Mouse (Mus musculus) neural tube, embryonic 15.5 days (tissue): ENCODE data around the gene Erich2. TPM values are rescaled to one million over a fixed set of nuclear protein-coding genes. Genes with fewer than 3 reads are reported as not detected.
A peak's percentile ranks its signal among the peaks of the same experiment; 100 is the strongest.

Experiments used
- ATAC-seq: fragments of 200-750 bp; cut with Nextera tagmentation; 2 replicates; pipeline ENCODE4 v1.8.0; 2017; ENCODE audit warnings: mild to moderate bottlenecking, moderate TSS enrichment, moderate library complexity; ENCODE audit not compliant: low FRiP score
- H3K27ac ChIP-seq: fragments of 300-500 bp; sonication (generic); replicated peaks from 2 replicates; pipeline ENCODE4 v1.5.1; 2015; ENCODE audit warnings: mild to moderate bottlenecking, inconsistent platforms
- H3K27me3 ChIP-seq: fragments of 300-500 bp; sonication (generic); replicated peaks from 2 replicates; pipeline ENCODE4 v1.6.1; 2015; ENCODE audit warnings: inconsistent platforms
- H3K36me3 ChIP-seq: fragments of 300-500 bp; sonication (generic); 2 replicates; pipeline ENCODE4 v1.6.1; 2015; ENCODE audit warnings: inconsistent platforms
- H3K4me1 ChIP-seq: fragments of 300-500 bp; sonication (generic); 2 replicates; pipeline ENCODE4 v1.6.1; 2015; ENCODE audit warnings: inconsistent platforms
- H3K4me2 ChIP-seq: fragments of 300-500 bp; sonication (generic); 2 replicates; pipeline ENCODE4 v1.6.1; 2015; ENCODE audit warnings: inconsistent platforms, mild to moderate bottlenecking, moderate library complexity
- H3K4me3 ChIP-seq: fragments of 300-500 bp; sonication (generic); replicated peaks from 2 replicates; pipeline ENCODE4 v1.5.1; 2015; ENCODE audit warnings: mild to moderate bottlenecking, inconsistent platforms
- H3K9ac ChIP-seq: fragments of 300-500 bp; sonication (generic); replicated peaks from 2 replicates; pipeline ENCODE4 v1.6.1; 2015; ENCODE audit warnings: mild to moderate bottlenecking, inconsistent platforms
- H3K9me3 ChIP-seq: fragments of 300-500 bp; sonication (generic); replicated peaks from 2 replicates; pipeline ENCODE4 v1.6.1; 2016; ENCODE audit warnings: inconsistent platforms
- WGBS: fragments of 180-500 bp; shearing (Covaris S2); methylation state at CpG from one replicate; pipeline ENCODE4 v1.1.7; 2015; ENCODE audit warnings: mixed read lengths; 5-methylcytosine and 5-hydroxymethylcytosine counted together
- polyA plus RNA-seq: library from polyadenylated mRNA; unstranded; fragments of >200 nt; fragmentation: Nextera tagmentation; extraction: Ambion mirVana; gene quantifications from 2 replicates; pipeline ENCODE4 v1.2.1, GENCODE M21; 2015

Erich2 gene
- polyA plus RNA-seq, 1 experiment from 2014 or later = 2.1 TPM

- peak overlapping the region; percentile 50 for H3K4me3 ChIP-seq
- H3K36me3 ChIP-seq = no peaks in the 10 kb centered on the region
- H3K4me2 ChIP-seq = peak overlapping the region; percentile 60
- WGBS = under 1% methylated on average over 38 of the region's 40 CpGs
- peak overlapping the region; percentile 90 for H3K27ac ChIP-seq
- H3K27me3 ChIP-seq = peaks cover 69% of the 10 kb centered on the region
- peaks cover 57% of the 10 kb centered on the region for H3K4me1 ChIP-seq
- H3K9ac ChIP-seq = peak overlapping the region; percentile 61
- no peaks in the 10 kb centered on the region for H3K9me3 ChIP-seq
- ATAC-seq = no peak
Observed at GRCm38 (mm10) chr2:70562981-70563671, 54.5 kb downstream of the Erich2 start.

- Histone ChIP-seq H3K27me3 (peaks cover 72% of the 10 kb centered on the region), H3K9me3 (no peaks in the 10 kb centered on the region), H3K9ac (peak overlapping the region; percentile 61), H3K27ac (peak overlapping the region; percentile 90), H3K4me2 (peak overlapping the region; percentile 60), H3K4me1 (peaks cover 63% of the 10 kb centered on the region), H3K4me3 (peak overlapping the region; percentile 50), H3K36me3 (no peaks in the 10 kb centered on the region)
- under 1% methylated on average over 38 of the region's 38 CpGs for WGBS
- ATAC-seq = no peak
Observed at GRCm38 (mm10) chr2:70563721-70564645, 55.4 kb downstream of the Erich2 start.

DNA sequence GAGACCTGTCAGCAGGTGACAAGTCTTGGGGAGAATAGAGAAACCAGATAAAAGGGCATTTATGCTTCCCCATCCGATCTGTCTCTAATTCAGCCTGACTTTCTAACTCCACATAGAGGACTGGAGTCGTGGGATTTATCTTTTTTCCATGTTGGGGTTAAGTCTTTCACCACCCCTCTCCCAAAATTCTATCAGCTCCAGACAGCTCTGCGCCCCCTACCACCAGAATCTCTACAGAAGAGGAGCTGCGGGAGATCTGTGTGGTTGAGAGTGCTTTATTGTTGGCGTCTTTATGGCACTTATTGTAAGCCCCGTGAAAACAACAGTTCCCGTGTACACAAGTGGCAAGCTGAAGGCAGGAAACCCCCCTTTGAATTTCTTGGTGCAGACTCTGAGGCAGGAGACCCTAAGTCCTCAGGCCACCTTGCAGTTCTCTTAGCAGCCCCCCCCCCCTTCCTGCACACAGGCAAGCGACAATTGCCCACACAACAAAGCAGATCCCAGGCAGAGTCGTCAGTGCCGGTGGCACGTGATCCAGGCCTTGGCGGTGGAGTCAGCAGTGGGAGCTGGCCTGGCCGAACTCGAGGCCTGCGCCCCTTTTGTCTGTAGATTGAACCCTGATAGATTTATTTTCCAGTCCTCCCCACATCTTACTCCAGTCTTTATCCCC is 56.2 kb downstream of the Erich2 start:
- 0 out of 2 replicates have a peak, but pooled peaks have one; percentile 14 for ATAC-seq
- Histone ChIP-seq H3K9ac (peak overlapping the region; percentile 61), H3K4me3 (peak overlapping the region; percentile 50), H3K9me3 (no peaks in the 10 kb centered on the region), H3K4me1 (peaks cover 67% of the 10 kb centered on the region), H3K36me3 (no peaks in the 10 kb centered on the region), H3K27ac (peak overlapping the region; percentile 90), H3K4me2 (peak overlapping the region; percentile 60), H3K27me3 (peaks cover 74% of the 10 kb centered on the region)
- under 1% methylated on average over 15 of the region's 15 CpGs for WGBS

DNA sequence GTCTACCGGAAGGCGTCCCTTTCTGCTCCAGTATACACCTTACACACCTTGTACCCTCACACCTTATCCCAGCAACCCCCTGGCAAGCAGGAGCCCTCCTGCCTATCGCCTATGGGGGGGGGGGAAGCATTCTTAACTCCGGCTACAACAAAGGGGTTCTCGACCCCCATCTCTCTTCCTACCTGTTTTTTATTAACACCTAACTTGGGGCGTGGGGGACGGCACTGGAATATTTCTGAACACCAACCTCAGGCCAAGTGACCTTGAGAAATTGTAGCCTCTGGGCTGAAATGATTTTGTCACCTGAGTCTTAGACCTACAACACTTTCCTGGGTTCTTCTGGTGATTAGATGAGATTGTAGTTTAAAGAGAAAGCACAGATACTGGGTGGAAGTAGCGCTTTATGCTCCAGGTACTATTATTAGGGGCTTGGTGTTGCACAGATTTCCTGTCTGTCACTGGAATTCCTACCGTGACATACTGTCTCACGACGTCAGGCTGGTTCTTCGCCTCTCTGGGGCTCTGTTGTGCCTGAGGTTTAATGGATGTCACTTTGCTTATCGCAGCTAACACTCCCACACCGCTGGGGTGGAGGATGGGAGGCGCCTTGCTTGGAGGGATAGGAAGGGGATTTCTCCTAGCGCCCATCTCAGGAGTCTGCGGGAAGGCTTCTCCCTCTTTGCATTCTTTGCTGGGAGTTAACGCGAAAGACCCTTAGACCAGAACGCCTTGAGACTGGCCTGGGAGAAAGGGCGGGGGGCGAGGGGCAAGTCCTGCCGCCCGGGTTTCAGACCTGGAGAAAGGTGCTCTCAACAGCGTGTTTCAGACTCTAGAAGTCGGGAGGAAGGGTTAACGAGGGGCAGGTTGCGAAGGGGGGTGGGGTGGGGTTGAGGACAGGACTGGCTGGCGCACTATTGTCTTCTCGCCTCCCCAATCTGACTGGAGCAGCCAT is 57.3 kb downstream of the Erich2 start:
- Histone ChIP-seq H3K27ac (peak overlapping the region; percentile 90), H3K4me2 (peak overlapping the region; percentile 60), H3K9ac (peak overlapping the region; percentile 61), H3K4me1 (peaks cover 66% of the 10 kb centered on the region), H3K9me3 (no peaks in the 10 kb centered on the region), H3K4me3 (peak overlapping the region; percentile 50), H3K27me3 (peaks cover 69% of the 10 kb centered on the region), H3K36me3 (no peaks in the 10 kb centered on the region)
- WGBS = 4% methylated on average over 30 of the region's 30 CpGs
- no peak for ATAC-seq

DNA sequence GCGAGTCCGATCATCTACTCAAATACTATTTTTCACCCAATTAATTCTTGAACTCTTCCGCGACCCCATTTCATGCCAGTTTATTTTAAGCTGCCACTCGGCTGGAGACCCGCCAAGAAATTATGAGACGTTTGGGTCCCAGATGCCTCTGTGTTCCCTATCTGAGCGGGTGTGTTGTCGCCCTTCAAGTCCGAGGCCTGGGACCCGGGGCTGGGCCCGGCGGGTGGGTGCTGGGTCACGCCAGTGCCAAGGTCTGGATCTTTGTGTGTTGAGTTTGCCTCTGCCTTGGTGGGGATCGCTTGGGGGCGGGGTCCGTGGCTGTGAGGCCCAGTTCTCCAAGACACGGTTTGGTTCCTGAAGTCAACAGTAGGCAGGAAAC is 58.0 kb downstream of the Erich2 start:
- H3K27me3 ChIP-seq = peaks cover 63% of the 10 kb centered on the region
- 1% methylated on average over 18 of the region's 18 CpGs for WGBS

GRCm38 (mm10) chr2:70567071-70567681 is 58.6 kb downstream of the Erich2 start:
- WGBS = 5% methylated on average over 23 of the region's 23 CpGs
- Histone ChIP-seq H3K4me1 (peaks cover 55% of the 10 kb centered on the region), H3K27ac (peak overlapping the region; percentile 90), H3K4me3 (peak overlapping the region; percentile 50), H3K36me3 (no peaks in the 10 kb centered on the region), H3K9me3 (no peaks in the 10 kb centered on the region), H3K4me2 (peak overlapping the region; percentile 60), H3K27me3 (peaks cover 61% of the 10 kb centered on the region), H3K9ac (peak overlapping the region; percentile 61)
- peak; percentile 19; the same call in 1 of the 2 replicates for ATAC-seq

More for the DNA sequence above, 58.0 kb downstream of the Erich2 start:
- H3K36me3 ChIP-seq = no peaks in the 10 kb centered on the region
- H3K4me3 ChIP-seq = peak overlapping the region; percentile 50
- H3K4me2 ChIP-seq = peak overlapping the region; percentile 60
- ATAC-seq = no peak
- no peaks in the 10 kb centered on the region for H3K9me3 ChIP-seq
- peak overlapping the region; percentile 61 for H3K9ac ChIP-seq
- H3K4me1 ChIP-seq = peaks cover 61% of the 10 kb centered on the region
- peak overlapping the region; percentile 90 for H3K27ac ChIP-seq

- Histone ChIP-seq H3K4me3 (peak overlapping the region; percentile 50), H3K4me2 (peak overlapping the region; percentile 60), H3K27ac (peak overlapping the region; percentile 90), H3K27me3 (peaks cover 56% of the 10 kb centered on the region), H3K9ac (peak overlapping the region; percentile 61; the same call in 1 of the 2 replicates), H3K4me1 (peaks cover 50% of the 10 kb centered on the region), H3K36me3 (no peaks in the 10 kb centered on the region), H3K9me3 (no peaks in the 10 kb centered on the region)
- ATAC-seq = no peak
- WGBS = 1% methylated on average over 12 of the region's 12 CpGs
Observed at GRCm38 (mm10) chr2:70567682-70568077, 59.1 kb downstream of the Erich2 start.

GRCm38 (mm10) chr2:70568198-70568941 is 59.8 kb downstream of the Erich2 start:
- under 1% methylated on average over 34 of the region's 34 CpGs for WGBS
- Histone ChIP-seq H3K4me1 (peaks cover 43% of the 10 kb centered on the region), H3K9me3 (no peaks in the 10 kb centered on the region), H3K4me3 (peak overlapping the region; percentile 50), H3K27ac (peak overlapping the region; percentile 90), H3K9ac (peak overlapping the region; percentile 17; the same call in 1 of the 2 replicates), H3K36me3 (no peaks in the 10 kb centered on the region), H3K4me2 (peak overlapping the region; percentile 60), H3K27me3 (peaks cover 50% of the 10 kb centered on the region)
- ATAC-seq = 0 out of 2 replicates have a peak, but pooled peaks have one; percentile 22

- WGBS = 63% methylated on average over 4 of the region's 4 CpGs
- H3K9ac ChIP-seq = no peak overlapping the region
- peaks cover 26% of the 10 kb centered on the region for H3K27me3 ChIP-seq
Observed at GRCm38 (mm10) chr2:70571698-70572097, 63.1 kb downstream of the Erich2 start.

GRCm38 (mm10) chr2:70572251-70572650 is 63.6 kb downstream of the Erich2 start:
- 55% methylated on average over 9 of the region's 9 CpGs for WGBS
- H3K9me3 ChIP-seq = no peaks in the 10 kb centered on the region
- no peak for ATAC-seq
- H3K4me2 ChIP-seq = no peak overlapping the region
- peaks cover 20% of the 10 kb centered on the region for H3K27me3 ChIP-seq
- no peak overlapping the region for H3K27ac ChIP-seq
- H3K36me3 ChIP-seq = no peaks in the 10 kb centered on the region
- peaks cover 26% of the 10 kb centered on the region for H3K4me1 ChIP-seq
- no peak overlapping the region for H3K4me3 ChIP-seq
- H3K9ac ChIP-seq = no peak overlapping the region

More at GRCm38 (mm10) chr2:70571698-70572097, 63.1 kb downstream of the Erich2 start:
- Histone ChIP-seq H3K9me3 (no peaks in the 10 kb centered on the region), H3K36me3 (no peaks in the 10 kb centered on the region), H3K4me2 (no peak overlapping the region), H3K4me3 (no peak overlapping the region), H3K4me1 (peaks cover 32% of the 10 kb centered on the region), H3K27ac (no peak overlapping the region)
- ATAC-seq = no peak
